Mouse (Mus musculus): Measurements from ENCODE around the gene Hirip3.

DNA sequence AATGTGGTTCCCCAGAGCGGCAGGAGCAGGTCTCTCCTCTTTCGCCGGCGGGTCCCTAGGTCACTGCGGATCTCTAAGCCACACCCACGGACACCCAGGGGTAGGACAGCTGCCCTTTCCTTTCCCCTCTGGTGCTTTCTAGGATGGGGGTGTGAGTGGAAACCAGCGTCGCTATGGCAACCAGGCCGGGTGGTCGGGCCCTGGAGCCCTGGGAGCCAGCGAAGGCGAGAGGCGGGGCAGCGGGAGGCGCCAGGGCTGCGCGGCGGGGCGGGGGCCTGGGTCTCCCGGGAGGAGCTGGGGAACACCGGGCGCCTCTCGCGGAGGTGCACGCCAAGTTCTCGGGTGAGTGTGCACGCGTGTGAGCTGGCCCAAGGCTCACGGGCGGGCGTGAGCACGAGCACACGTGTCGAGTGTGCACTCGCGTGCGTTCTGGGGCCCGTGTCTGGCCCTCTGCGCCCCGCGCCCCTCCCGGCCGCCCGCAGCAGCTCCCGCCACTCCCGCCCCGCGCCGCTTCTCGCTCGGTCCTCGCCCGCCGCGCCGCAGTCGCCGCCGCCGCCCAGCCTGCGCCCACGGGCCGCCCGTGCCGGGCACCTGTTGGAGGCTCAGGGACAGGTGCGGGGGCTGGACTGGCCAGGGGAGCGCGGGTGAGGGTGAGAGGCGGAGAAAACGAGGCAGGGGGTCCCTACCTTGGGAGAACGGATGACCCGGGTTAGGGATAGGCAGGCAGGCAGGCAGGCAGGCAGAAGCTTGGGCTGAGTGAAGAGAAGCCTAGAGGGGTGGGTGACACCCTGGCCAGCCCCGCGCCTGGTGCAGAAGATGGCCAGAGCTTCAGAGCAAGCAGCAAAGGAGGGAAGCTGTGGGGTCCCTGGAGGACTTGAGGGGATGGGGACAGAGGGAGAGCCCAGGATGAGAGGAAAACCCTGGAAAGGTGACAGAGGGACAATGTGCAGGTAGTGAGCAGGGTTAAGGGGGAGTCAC lies 14.1 kb upstream of the Hirip3 start:
- TF ChIP-seq POLR2A (IDR thresholded peaks at IDR 0.05; ENCODE audit: insufficient read depth, low read depth, low read length): no peak
- no peak for TF ChIP-seq CTCF (IDR thresholded peaks at IDR 0.05; ENCODE audit: insufficient read depth, low read depth, low read length)
